Mouse (Mus musculus): ENCODE results near the gene Gm42517. TPM values are rescaled to one million over a fixed set of nuclear protein-coding genes. Genes with fewer than 3 reads are reported as not detected.

Gm42517 gene
- total RNA-seq, 2 experiments from 2014 or later = 67.5 to 69.3 TPM

GRCm38 (mm10) chr5:108354056-108354455, 13.7 kb downstream of the Gm42517 start:
- no peak for DNase-seq (ENCODE audit: low spot score in 2 of 2)

- no peak for DNase-seq (ENCODE audit: low spot score in 2 of 2)
These were observed 18.1 kb downstream of the Gm42517 start for GRCm38 (mm10) chr5:108349511-108350148.

- DNase-seq (ENCODE audit: low spot score in 2 of 2) = no peak
These were observed 19.9 kb downstream of the Gm42517 start for GRCm38 (mm10) chr5:108347843-108348242.

GRCm38 (mm10) chr5:108345313-108346071, 22.2 kb downstream of the Gm42517 start:
- no peak for DNase-seq (ENCODE audit: low spot score in 2 of 2)

GRCm38 (mm10) chr5:108343680-108344170, 24.0 kb downstream of the Gm42517 start:
- DNase-seq (ENCODE audit: low spot score in 2 of 2) = no peak

GRCm38 (mm10) chr5:108338049-108338448, 29.7 kb downstream of the Gm42517 start:
- DNase-seq (ENCODE audit: low spot score in 2 of 2) = no peak

- DNase-seq (ENCODE audit: low spot score in 2 of 2) = no peak
These were observed 30.3 kb downstream of the Gm42517 start for GRCm38 (mm10) chr5:108337385-108337784.

- no peak for DNase-seq (ENCODE audit: low spot score in 2 of 2)
These were observed 36.7 kb downstream of the Gm42517 start for GRCm38 (mm10) chr5:108331051-108331450.

Other genes with a start within 250 kb of the Gm42517 start
- gene Tmed5, start 235.3 kb downstream of the Gm42517 start, total RNA-seq (2021) = 10 to 100 TPM; 22.6 to 25.2 TPM
- 1 to 10 TPM; 1.4 to 1.9 TPM for gene Ccdc18, start 235.0 kb downstream of the Gm42517 start, total RNA-seq (2021)
- 10 to 100 TPM; 48.1 to 56.8 TPM for gene Dr1, start 99.0 kb downstream of the Gm42517 start, total RNA-seq (2021)
- 10 to 100 TPM in 1 of 2 experiments, 1 to 10 TPM in 1; 9.3 to 10.7 TPM for gene Pigg, start 55.3 kb downstream of the Gm42517 start, total RNA-seq (2021)
- gene Pde6b, start 20.5 kb upstream of the Gm42517 start, total RNA-seq (2021) = under 1 TPM in 1 of 2 experiments, not detected in 1; 0.43 TPM
- gene Atp5k, start 66.5 kb upstream of the Gm42517 start, total RNA-seq (2021) = 100 to 1,000 TPM; 331 to 343 TPM
- gene Mfsd7a, start 81.0 kb upstream of the Gm42517 start, total RNA-seq (2021) = under 1 TPM; 0.58 to 0.98 TPM
- gene Pcgf3, start 93.3 kb upstream of the Gm42517 start, total RNA-seq (2021) = 10 to 100 TPM; 57.2 to 60.4 TPM
- gene Cplx1, start 182.1 kb upstream of the Gm42517 start, total RNA-seq (2021) = 100 to 1,000 TPM; 582 to 600 TPM

Data from layer of hippocampus, postnatal 14 days (tissue).